In genomic region chr9:84110616-84111015, GRCm38 (mm10) we compare ENCODE assay signal across 10 mouse cellular contexts.
DNase-seq lines count a peak whose midpoint lies in the region; ATAC-seq lines count a peak whose summit lies in the region.
"Had no signal": no experiment of that assay in that cellular context is flagged by ENCODE, and none has a peak within 500 bp of the region (broad histone marks: within the 10 kb centered on the region; RNA-seq: fewer than 3 reads in every experiment).

No protein-coding gene starts in this region.

- H3K4me3 ChIP-seq in hindbrain, embryonic 15.5 days, result no peak overlapping the region
- H3K4me3 ChIP-seq in stomach, embryonic 16.5 days (replicated peaks; ENCODE audit: low read length), result no peak overlapping the region
- H3K4me3 ChIP-seq: megakaryocyte, embryonic 14.5 days had no signal

- peak overlapping the region; percentile 33 for H3K4me2 ChIP-seq in hindbrain, embryonic 15.5 days
- H3K4me2 ChIP-seq in stomach, embryonic 16.5 days (ENCODE audit: low read depth, low read length), result peak overlapping the region; percentile 30

- DNase-seq in cerebellum, postnatal 25 days, result peak; percentile 23 to 35
- DNase-seq in cerebellum, adult 9-11 months, result no peak
- DNase-seq in retina, postnatal 1 day, result peak; percentile 21
- DNase-seq in retina, embryonic 14.5 days (ENCODE audit: low spot score), result no peak
- DNase-seq in urinary bladder, adult 2 months (ENCODE audit: low spot score), result no peak
- DNase-seq: kidney, postnatal 25 days had no signal

- no peaks in the 10 kb centered on the region for H3K9me3 ChIP-seq in hindbrain, embryonic 15.5 days
- no peaks in the 10 kb centered on the region for H3K9me3 ChIP-seq in stomach, embryonic 16.5 days (replicated peaks; ENCODE audit: control insufficient read depth, low read length)
- H3K9me3 ChIP-seq: megakaryocyte, embryonic 14.5 days had no signal

- peak; percentile 61; the same call in 1 of the 2 replicates for ATAC-seq in hindbrain, embryonic 15.5 days (ENCODE audit: low FRiP score, low read depth)
- ATAC-seq in stomach, embryonic 16.5 days (ENCODE audit: insufficient read depth, low FRiP score), result no peak
- ATAC-seq in megakaryocyte-erythroid progenitor cell, adult 5-6 weeks (replicated peaks; ENCODE audit: low FRiP score, low TSS enrichment, poor library complexity, severe bottlenecking), result no peak

- no peaks in the 10 kb centered on the region for H3K36me3 ChIP-seq in hindbrain, embryonic 15.5 days
- H3K36me3 ChIP-seq in stomach, embryonic 16.5 days (ENCODE audit: control insufficient read depth, insufficient read depth, low read length), result no peaks in the 10 kb centered on the region

- 19% methylated on average over 11 of the region's 11 CpGs for WGBS in hindbrain, embryonic 15.5 days
- WGBS in stomach, embryonic 16.5 days, result 45% methylated on average over 11 of the region's 11 CpGs

- peaks cover 28% of the 10 kb centered on the region for H3K4me1 ChIP-seq in hindbrain, embryonic 15.5 days (replicated peaks)
- peaks cover 17% of the 10 kb centered on the region for H3K4me1 ChIP-seq in stomach, embryonic 16.5 days (ENCODE audit: control insufficient read depth, insufficient read depth, low read length)

- 0 out of 2 replicates have a peak overlapping the region, but pooled peaks have one; percentile 46 for H3K27ac ChIP-seq in hindbrain, embryonic 15.5 days (replicated peaks)
- H3K27ac ChIP-seq in stomach, embryonic 16.5 days (ENCODE audit: low read length), result 0 out of 2 replicates have a peak overlapping the region, but pooled peaks have one; percentile 10

- H3K9ac ChIP-seq in hindbrain, embryonic 15.5 days, result no peak overlapping the region
- H3K9ac ChIP-seq in stomach, embryonic 16.5 days (ENCODE audit: low read length), result 0 out of 2 replicates have a peak overlapping the region, but pooled peaks have one; percentile 8

- no peaks in the 10 kb centered on the region for H3K27me3 ChIP-seq in hindbrain, embryonic 15.5 days
- no peaks in the 10 kb centered on the region for H3K27me3 ChIP-seq in stomach, embryonic 16.5 days (ENCODE audit: control insufficient read depth, insufficient read depth, low read length)
- H3K27me3 ChIP-seq: megakaryocyte, embryonic 14.5 days had no signal

Comparison
In these comparisons a context has a peak if more than half of its experiments do, and no peak if none do; other contexts are left out.
1. DNase-seq: peak in cerebellum, postnatal 25 days (2 of 2) and retina, postnatal 1 day (single experiment); none in cerebellum, adult 9-11 months (single experiment), retina, embryonic 14.5 days (single experiment) and urinary bladder, adult 2 months (single experiment).